Mouse (Mus musculus) right cerebral cortex, adult 2 months (tissue): Measurements from ENCODE around the gene Trib2.

Experiments used
- DNase-seq, 2 experiments: peaks; one replicate each; pipeline ENCODE4 v3.0.0; 2021 to 2022; ENCODE audit warnings: low spot score in 2 of 2

Gene Trib2

DNA sequence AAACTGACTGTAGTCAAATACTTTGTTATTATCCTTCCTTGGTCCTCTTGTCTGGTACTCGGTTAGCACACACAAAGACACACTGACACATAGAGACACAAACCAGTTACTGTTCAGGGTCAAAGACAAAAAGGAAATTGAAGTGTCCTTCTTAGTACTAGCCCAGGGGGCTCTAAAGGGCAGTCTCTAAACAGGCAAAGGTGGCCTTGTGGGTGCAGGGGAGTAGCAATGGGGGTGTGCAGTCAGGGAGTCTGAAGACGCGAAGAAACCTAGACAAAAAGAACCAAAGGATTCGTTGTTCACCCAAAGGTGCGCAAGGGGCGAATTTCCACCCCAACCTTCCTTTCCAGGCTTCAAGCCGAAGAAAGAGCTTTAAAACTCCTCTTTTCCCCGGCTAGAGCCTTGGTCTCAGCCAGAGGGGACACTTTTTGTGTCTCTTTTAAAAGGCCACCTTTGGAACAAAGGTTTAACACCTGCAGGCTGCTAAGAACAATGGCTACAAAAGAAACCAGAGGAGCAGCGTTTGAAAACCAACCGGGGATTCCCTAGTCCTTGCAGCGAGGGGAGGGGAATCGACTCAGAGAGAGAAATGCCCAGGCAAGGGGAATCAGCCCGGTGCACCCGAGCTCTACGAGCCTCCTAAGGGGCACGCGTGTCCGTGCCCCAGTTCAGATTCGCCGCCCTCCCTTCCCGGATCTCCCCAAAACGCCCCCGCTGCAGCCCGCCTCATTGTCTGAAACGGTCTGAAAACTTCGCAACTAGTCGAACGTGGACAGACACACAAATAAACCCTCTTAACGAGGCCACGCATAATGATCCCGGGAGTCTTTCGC lies 2.3 kb downstream of the Trib2 start:
- DNase-seq = peak; percentile 56 to 64

- DNase-seq = no peak
These were observed 2.9 kb downstream of the Trib2 start for GRCm38 (mm10) chr12:15813819-15814165.

GRCm38 (mm10) chr12:15813133-15813818 lies 3.4 kb downstream of the Trib2 start:
- DNase-seq = peak; percentile 56 to 62

GRCm38 (mm10) chr12:15812139-15812962 lies 4.4 kb downstream of the Trib2 start:
- peak in 1 of 2 experiments; percentile 32 for DNase-seq

- peak; percentile 20 to 56 for DNase-seq
These were observed 5.0 kb downstream of the Trib2 start for GRCm38 (mm10) chr12:15811682-15812081.

DNA sequence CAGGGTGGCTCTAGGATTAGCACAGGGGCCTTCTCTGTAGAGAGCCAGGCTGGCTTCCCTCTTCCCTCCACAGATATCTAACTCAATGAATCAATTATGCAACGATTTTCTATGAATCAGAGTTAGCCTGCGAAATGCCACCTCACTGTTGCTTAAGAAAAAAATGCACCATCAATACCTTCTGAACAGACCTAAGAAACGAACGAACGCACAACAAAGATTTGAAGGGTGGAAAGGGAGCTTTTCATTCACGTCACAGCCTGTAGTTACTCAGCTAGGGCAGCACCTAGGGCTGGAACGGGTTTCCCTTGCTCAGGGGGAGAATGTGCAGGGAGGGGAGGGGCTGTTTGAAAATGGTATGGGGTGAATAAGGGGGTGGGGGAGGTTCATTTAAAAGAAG lies 5.8 kb downstream of the Trib2 start:
- no peak for DNase-seq

DNA sequence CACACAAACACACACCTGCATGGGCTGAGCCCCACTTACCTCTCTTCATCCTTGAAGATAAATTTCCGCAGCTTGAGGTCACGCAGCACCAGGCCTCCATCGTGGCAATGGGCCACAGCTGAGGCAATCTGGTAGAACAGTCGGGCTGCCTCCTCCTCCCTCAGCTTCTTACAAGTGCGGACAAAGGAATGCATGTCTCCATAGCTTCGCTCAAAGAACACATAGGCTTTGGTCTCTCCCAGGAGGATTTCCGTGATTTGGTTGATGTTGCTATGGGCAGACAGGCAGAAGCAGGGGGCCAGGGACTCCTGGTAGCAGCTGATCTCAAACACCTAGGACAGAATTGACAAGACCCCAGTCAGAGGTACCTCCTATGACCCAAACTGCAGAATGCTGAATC lies 7.1 kb downstream of the Trib2 start:
- DNase-seq = no peak

- DNase-seq = no peak
These were observed 7.5 kb downstream of the Trib2 start for GRCm38 (mm10) chr12:15809249-15809648.

DNA sequence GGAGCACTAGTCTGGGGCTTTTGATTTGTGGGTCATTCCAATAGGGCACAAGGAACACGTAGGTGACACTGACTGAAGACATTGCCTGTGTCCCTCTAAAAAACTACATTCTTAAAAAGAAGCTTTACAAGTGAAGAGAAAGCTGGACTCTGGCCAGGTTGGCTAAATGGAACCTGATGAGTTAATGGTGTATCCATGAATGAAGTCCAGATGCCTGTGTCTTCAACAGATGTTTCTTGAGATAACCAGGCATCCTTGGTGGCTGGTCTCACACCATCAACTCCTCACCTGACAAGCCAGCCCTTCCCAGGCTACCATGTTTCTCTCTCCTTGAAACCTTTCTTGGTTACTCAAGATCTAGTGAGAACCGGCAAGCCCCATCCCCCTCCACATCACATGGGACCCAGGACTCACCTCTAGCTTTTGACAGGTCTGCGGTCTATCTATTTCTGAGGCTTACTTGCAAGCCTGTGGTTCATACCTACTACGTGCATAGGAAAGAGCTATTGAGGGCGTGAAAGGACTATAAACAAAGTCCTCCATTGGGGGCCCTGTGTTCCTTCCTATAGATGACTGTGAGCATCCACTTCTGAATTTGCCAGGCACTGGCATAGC lies 8.4 kb downstream of the Trib2 start:
- no peak for DNase-seq

DNA sequence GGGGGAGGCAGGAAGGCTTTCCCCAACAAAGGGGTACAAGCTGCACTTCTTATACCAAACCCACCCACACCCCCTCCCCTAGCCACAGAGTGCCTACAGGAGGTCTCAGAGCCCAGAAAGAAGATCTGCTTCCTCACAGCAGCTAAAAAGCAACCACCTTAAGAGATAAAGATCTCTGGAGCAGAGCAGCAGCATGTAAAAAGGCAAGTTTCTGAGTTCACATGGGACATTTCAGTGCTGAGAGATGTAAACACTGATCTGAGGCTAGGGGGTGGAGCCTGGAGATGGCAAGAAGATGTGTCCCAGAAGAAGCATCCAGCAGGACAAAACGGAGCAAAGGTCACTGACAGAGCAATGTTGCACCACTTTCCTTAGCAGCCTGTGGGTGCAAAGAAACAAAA lies 11.8 kb downstream of the Trib2 start:
- no peak for DNase-seq

DNA sequence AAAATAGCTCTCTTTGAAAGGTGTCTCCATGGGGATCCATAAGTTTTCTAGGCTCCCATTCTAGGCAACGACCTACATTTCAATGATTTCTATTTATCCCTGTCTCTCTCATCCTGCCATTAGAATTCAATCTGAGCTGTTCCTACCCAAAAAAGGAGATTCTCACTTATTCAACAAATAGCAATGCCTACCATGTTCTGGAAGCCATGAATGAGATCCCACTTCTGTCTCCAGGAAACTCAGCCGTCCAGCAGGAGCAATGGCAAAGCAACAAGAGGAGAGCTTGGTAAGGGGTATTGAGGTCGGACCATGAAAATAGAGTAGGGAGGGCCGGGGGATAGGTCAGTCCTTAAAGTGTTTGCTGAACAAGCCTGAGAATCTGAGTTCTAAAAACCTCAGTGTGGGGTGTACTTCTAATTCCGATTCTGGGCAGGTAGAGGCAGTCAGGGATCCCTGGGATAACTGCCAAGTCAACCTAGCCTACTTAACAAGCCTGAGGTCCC lies 12.7 kb downstream of the Trib2 start:
- no peak for DNase-seq

- DNase-seq = no peak
These were observed 15.2 kb downstream of the Trib2 start for GRCm38 (mm10) chr12:15801571-15801930.

DNA sequence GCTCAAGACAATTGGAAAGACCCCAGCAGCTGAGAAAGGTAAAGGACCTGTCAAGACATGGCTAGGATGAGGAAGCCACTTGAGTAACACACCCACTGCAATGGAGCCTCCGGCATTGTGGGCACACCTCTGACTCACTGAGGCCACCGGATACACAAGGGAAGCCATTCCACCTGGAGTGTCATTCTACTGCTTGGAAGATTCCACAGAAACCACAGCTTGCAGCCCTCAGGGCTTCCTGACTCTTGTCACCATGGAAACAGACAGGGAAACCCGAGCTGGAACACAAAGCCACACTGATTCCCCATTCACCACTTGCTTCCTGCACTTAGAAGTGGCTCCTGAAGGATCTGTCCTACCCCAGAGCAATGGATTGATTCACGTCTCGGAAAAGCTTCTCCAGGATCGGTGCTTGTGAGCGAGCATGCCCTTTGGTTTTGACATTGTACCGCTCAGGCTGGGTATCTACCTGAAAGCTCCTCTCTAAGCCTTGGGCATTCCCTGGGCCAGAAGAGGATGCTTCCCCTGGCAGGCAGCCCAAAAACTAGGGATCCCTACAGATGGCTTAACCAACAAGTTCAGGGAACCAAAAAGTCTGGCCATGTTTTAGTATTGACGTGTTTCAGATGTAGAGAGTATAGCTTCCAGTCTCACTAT lies 15.7 kb downstream of the Trib2 start:
- peak; percentile 55 to 56 for DNase-seq

DNA sequence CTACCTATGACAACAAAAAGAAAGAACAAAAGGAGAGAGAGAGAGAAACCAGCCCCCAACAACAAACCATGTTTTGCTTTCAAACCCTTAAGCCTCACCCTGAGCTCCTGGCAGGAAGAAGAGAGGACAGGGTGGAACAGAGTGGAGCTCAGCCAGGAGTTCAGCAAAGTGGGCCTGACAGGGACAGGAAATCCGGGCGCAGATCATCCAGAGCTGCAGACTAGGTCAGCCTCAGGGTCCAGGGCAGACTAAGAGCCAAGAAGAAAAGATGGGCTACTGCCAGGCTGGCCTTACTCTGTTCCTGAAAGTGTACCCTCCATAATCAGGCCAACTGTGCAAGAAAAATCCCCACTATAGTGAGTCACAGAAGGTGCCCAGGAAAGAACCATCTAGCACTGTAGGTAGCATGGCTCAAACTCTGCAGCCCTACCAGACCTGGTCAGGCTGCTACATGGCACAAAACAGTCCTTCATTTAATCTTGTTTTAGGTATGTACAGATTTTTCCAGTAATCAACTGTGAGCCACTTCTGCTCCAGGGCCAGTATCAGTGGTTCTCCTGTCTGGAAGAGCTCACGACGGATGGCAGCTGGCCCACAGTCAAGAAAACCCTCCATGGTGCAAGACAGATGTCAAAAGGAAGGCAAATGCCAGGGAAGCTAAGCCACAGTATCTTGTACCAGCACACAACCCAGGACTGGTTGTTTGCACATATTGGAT lies 16.4 kb downstream of the Trib2 start:
- DNase-seq = no peak

GRCm38 (mm10) chr12:15798019-15798418 lies 18.7 kb downstream of the Trib2 start:
- no peak for DNase-seq

DNA sequence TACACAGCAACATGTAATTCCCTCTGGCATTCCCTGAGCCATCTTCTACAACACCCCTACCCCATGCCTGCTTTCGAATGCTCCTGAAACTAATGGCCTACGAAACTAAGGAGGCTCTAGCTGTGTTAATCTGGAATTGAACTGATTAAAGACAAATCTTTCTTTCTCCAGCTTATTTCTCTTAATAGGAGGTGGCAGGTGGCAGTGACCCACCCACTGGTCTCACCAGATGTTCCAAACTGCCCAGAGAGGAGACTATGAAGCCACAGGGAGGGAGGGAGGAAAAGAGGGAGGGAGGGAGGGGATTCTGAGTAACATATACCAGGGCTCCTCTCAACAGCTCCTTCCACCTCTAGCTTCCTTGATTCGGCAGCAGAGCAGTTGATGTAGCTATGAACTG lies 20.8 kb downstream of the Trib2 start:
- no peak for DNase-seq

DNA sequence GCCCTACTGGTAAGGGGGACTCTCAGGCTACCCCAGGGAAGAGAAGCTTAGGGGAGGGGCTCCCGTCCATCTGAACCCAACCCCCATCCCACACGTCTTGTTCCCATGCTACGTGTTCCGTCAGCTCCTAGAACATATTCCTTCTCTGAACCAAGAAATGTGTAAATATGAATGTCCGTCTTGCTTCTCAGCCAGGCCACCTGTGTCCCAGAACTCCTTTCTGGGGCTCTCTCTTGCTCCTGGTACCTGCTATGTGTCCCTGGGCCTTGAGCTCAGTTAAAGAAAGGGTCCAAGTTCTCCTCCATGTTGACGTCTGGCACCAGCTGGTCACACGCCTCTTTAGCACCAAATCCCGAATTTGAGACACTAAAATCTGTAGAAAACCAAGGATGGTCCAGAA lies 23.4 kb downstream of the Trib2 start:
- DNase-seq = no peak

DNA sequence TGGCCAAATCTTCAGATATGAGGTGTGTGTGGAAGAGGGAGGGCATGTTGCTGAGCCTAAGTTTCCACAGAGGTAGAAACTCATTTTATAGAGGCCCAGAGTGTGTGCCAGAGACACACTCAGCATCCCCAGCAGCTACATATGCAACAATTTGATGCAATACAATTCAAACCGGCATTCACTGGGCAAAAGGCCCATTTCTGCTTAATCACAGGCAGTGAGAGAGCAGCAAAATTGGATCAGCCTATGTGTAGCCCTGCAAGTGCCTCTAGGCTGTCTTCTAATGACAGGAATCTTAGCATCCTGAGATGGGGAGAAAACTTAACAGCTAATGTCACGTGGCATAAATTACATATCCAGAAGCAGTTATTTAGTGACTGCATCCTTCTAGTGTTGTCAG lies 26.5 kb downstream of the Trib2 start:
- no peak for DNase-seq

DNA sequence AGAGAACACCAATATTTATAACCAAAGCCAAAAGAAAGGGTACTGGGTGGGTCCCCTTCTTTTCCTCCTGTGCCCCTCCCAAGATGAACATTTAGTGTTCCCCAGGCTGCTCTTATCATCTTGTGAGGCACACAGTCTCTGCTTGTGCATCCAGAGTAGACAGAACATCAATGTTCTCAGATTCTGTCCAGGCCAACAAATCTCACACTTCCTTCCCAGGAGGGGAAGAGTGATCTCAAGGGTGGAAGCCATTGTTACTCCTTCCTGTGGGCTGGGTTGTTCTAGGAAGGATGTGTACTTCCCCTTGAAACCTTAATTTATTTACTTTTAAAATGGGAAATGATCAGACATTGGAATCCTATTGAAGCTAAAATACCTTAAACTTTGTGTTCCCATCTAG lies 39.7 kb downstream of the Trib2 start:
- DNase-seq = no peak

DNA sequence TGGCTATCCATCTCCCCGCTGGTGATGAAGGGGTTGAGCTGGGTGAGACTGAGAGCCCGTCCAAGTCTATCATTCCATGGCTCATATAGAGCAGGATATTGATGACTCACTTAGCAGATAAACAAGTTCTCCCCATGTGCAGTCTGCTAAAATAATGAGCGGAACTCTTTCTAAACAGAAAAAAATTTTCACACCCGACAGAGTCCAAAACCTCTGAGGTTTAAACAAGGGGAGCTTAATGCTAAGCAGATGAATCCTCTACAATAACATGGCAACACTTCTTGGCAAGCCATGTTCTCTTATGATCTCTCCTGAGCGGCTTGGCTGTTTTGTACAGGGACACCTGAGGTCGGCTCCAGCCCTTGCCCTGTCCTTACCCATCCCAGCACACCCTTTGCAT lies 45.0 kb downstream of the Trib2 start:
- DNase-seq = no peak

DNA sequence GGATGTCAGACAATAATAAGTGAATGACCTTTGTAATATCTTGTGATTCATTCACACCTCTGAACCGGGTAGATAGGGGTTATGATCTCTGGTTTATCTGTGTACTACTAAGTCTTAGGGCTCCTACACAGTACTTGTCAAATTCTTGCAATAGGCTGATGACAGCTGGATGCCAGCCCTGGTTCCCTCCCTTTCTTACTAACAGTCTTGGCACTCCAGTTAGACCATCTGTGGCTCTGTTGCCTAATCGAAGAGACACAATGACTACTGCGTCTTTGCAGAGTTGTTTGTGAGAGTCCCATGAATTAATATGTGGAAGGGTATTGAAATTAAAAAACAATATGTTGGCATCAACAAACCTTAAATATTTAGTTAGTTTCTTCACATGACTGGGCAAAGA lies 48.2 kb downstream of the Trib2 start:
- no peak for DNase-seq
